Mouse (Mus musculus): ENCODE results near the gene Ccdc40.

Ccdc40 gene

GRCm38 (mm10) chr11:119208870-119209370 is 19.5 kb upstream of the Ccdc40 start:
- DNase-seq (ENCODE audit: low spot score in 2 of 2) = no peak

DNA sequence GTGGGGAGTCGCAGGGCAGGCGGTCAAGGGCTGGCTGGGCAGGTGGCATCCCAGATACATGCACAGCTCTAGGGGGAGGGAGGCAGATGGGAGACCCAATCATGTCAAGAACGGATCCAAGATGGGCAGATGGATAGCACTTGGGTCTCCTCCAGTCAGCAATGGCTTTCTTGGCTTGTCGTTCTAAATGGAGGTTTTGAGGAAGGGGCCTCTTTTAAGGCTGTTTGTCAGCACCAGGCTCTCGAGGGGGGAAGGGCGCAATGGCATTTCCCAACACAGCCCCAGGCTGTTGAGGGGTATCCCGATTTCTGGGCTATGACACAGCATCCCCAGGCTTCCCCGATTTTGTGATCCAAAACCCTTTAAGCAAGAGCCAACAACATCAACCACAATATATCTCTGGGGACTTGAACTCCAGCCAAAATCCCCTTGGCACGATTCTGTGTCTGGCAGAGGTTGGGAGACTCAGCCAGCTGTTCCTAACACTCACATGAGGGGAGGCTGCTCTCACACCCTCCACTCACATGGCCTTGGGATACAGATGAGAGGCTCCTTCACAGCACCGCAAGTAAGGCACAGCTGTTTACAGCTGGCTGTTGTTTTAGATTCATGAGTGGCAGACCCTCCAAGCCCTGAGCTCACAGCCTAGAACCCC is 18.9 kb upstream of the Ccdc40 start:
- no peak for DNase-seq (ENCODE audit: low spot score in 2 of 2)

- DNase-seq (ENCODE audit: low spot score in 2 of 2) = peak in 1 of 2 experiments; percentile 66
These were observed 17.9 kb upstream of the Ccdc40 start for GRCm38 (mm10) chr11:119210321-119211100.

- no peak for DNase-seq (ENCODE audit: low spot score in 2 of 2)
These were observed 16.6 kb upstream of the Ccdc40 start for GRCm38 (mm10) chr11:119211604-119212309.

DNA sequence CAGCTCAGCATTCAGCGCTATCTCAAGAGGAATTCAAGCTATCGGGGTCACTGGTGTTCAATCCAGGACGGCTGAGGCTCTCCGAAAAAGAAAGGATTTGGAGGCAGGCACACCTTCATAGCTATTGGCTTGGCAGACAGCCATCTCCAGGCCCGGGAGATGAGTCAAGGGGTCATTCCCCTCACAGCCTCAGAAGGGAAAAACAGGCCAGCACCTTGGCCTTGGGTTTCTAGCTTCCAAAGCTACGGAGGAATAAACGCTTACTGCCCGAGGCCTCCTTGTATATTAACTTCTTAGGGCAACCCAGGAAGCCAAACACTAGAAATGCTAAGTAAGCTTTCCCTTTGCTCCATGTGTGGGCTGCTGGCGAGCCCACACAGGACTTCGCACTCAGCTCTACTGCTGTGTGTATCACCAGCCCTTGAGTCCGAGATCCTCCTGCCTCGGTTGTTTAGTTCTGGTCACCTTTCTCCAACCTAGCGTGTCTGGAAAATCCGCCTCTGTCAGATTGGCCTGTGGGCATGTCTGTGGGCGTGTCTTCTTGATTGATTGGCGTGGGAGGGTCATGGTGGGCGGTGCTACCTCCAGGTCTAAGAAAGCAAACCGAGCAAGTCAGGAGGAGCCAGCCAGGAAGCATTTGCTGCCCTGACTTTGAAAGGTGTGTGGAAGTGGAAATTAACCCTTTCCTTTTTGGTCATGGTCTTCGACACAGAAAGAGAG is 15.0 kb upstream of the Ccdc40 start:
- DNase-seq (ENCODE audit: low spot score in 2 of 2) = no peak

DNA sequence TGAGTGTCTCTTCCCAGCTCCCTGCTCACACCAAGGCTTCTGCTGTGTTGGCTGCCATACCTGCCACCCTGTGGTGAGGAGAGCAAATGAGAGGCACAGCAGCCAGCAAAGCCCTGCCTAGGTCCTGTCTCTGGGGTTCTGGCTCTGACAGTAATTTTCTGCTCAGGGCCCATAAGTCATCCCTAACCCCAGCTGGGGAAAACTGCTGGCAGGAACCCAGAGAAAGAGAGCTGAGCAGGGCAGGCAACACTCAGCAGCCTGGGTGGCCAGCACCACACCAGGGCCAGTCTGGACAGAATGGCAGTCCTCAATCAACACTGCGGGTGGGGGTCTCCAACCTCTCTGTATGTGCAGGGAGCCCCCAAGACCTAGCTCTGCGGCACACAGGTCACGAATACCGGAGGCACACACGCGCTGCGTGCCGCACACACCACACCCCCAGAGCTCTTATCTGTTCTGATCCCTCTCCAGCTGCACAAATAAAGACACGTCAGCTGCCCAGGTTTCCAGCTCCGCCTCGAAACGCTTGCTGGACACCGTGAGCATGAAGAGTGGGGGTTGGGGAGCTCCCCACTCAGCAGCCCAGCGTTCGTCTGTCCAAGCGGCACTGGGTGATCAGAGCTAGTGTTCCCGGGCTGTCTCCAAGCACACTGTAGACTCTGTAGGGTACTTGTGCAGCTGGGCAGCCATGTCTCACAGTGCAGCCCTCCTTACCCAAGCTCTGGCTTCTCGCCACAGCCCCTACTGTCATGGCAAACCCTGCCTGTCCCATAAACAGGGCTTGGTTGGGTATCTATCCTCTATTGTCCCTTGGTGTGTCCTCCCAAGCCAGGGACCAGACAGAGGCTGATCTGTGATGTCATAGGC is 13.1 kb upstream of the Ccdc40 start:
- no peak for DNase-seq (ENCODE audit: low spot score in 2 of 2)

DNA sequence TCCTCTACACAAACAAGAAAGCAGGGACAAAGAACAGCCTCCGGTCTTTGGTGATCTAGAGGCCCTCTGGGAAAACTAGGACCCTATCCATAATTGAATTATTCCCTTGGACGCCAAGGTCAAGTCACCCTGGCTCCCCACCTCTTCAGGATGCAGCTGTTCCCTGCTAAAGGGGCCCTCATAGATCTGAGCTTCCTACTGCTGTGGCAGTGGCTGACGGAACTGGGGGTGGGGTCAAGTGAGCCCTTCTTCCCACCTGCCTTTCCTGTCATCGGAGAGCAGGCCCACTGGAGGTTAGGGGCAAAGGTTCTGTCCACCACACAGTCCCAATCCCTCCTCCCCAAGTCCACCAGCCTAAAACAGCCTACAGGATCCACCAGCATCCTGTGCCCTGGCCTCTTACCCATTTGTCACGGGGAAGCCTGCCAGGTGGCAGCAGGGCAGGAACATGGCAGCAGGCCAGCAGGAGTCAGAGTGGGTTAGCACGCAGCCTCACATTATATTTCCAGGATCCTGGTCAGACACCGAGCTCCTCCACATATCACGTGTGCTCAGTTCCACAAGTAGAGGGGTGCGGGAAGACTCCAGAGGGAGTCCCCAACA is 12.4 kb upstream of the Ccdc40 start:
- DNase-seq (ENCODE audit: low spot score in 2 of 2) = no peak

DNA sequence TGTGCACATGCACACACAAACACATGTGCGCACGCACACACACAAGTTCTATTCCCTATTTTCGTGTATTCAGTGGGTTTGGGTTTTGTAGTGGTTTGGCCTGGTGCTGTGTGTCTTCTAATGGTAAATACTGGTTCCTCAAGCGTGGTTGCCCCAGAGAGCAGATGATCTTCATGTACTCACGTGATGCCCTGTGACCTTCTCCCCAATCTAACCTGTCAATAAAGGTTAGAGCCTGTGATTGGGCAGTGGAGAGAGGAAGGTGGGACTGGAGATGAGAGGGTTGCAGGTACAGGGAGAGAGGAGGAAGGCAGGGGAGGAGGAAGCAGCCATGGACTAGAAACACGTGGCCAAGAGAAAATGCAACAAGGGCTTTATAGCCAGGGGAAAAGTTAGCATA is 10.5 kb upstream of the Ccdc40 start:
- no peak for DNase-seq (ENCODE audit: low spot score in 2 of 2)

GRCm38 (mm10) chr11:119219816-119220465 is 8.4 kb upstream of the Ccdc40 start:
- DNase-seq (ENCODE audit: low spot score in 2 of 2) = peak in 1 of 2 experiments; percentile 62

DNA sequence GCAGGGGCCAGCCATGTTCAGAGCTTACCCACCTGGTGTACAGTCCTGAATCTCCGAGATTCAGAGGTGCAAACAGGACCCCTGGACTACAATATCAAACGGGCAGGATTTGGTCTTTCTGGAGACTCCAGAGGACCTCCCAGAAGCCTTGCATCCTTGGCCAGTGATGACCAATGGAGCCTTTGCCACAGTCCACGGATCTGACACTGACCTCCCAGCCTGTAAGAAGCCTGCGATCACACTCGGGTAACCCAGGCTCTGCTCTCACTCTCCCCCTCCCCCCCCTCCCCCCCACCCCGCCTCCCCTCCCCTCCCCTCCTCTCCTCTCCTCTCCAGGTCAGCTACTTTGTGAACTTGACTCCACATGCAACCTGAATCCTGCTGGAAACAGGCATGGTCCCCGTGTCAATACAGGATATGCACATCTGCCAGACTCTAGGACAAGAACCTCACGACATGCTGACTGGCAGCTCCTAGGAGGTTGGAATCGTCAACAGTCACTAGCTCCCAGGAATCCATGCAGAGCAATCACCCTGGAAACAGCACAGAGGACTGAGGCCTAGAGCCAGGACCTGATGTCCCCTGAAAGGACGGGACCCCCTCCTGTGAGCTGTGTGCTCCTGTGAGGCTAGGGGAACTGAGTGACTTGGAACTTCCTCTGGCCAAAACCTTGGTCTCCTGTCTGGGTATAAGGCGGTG is 6.4 kb upstream of the Ccdc40 start:
- DNase-seq (ENCODE audit: low spot score in 2 of 2) = no peak

DNA sequence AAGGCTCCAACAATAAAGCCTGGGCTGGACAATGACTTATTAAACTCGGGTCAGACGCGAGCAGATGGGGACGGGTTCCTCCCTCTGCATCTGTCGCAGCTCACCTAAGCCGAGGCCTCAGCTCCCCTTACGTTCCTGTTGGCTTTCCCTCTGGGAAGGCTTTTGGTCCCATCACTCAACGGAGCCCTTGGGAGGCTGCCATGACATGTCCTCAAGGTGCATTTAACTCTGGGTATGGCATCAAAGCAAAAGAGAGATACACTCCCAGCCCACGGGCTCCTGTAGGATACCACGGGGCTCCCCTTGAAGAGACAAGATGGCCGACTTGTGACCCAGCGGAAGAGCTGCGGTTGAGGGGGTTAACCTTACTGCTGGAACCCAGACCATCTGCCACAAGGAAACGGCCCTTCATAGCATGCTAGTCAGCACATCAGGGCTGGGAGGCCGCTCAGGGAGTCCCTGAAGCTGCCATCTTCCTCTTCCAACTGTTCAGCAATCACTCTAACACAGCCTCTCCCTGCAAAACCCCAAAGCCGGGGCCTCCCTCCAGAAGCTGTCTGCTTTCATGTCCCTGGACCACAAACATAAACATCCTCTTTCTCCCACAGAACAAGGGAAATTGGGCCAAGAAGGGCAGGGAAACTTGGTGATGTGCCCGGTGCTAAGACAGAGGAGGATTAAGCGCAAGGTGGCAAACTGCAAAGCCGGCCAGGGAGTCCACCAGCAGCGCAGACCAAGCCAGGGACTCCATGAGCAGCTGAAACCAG is 5.1 kb upstream of the Ccdc40 start:
- DNase-seq (ENCODE audit: low spot score in 2 of 2) = peak in 1 of 2 experiments; percentile 44

- no peak for DNase-seq (ENCODE audit: low spot score in 2 of 2)
These were observed 3.4 kb upstream of the Ccdc40 start for GRCm38 (mm10) chr11:119224926-119225325.

DNA sequence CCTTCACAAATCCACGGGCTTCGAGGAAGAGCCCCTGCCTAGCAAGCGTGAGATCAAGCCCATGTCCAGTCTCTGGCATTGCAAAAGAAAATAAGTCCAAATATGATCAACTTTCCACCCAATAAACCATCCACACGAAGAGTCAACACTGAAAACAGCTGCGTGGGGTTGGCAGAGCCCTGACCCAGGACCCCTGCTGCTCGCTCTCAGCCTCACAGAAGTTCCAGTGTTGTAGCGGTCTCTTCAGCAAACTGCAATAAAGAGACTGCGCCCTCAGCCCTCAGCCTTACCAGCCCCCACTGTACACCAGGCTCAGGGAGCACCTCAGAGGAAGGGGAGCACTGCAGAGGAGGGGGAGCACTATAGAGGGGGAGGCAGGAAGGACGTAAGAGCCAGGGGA is 2.7 kb upstream of the Ccdc40 start:
- no peak for DNase-seq (ENCODE audit: low spot score in 2 of 2)

GRCm38 (mm10) chr11:119227591-119227990 is 781 bp upstream of the Ccdc40 start:
- DNase-seq (ENCODE audit: low spot score in 2 of 2) = no peak

GRCm38 (mm10) chr11:119228846-119229626 is 664 bp downstream of the Ccdc40 start:
- peak in 1 of 2 experiments; percentile 68 for DNase-seq (ENCODE audit: low spot score in 2 of 2)

DNA sequence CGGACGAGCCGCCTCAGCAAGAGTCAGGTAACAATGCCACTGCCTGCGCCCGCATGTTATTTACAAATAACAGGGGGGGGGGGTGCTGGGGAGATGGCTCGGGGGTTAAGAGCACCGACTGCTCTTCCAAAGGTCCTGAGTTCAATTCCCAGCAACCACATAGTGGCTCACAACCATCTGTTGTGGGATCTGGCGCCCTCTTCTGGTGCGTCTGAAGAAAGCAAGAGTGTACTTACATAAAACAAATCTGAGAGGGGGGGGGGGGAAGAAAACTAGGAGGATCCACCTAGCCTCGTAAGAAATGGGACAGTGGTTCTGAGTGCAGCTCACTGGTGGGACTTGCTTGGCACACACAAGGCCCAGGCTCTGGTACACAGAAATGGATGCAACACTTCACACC is 6.4 kb downstream of the Ccdc40 start:
- no peak for DNase-seq (ENCODE audit: low spot score in 2 of 2)

DNA sequence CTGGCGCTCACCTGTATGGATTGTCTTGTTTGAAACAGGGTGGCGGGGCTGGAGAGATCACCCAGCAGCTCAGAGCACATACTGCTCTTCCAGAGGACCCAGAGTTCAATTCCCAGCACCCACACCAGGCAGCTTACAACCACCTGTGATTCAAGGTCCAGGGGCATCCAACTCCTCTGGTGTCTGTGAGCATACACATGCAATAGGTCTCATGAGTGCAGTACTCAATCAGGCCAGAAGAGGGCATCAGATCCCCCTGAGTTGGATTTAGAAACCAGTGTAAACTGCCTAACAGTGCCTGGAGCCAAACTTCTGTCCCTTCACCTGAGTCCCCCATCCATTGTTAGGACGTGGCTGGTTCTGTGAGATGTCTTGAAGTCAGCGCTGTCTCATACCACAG is 7.2 kb downstream of the Ccdc40 start:
- DNase-seq (ENCODE audit: low spot score in 2 of 2) = no peak

- DNase-seq (ENCODE audit: low spot score in 2 of 2) = no peak
These were observed 8.0 kb downstream of the Ccdc40 start for GRCm38 (mm10) chr11:119236354-119236753.

Measured in frontal cortex, postnatal 10 days (tissue).